Mouse (Mus musculus): ENCODE measurements around the gene Sorbs2.

Sorbs2 gene

GRCm38 (mm10) chr8:45579714-45580543 lies 72.3 kb downstream of the Sorbs2 start:
- DNase-seq, result no peak

- no peak for DNase-seq
Observed at GRCm38 (mm10) chr8:45580544-45580866, 72.9 kb downstream of the Sorbs2 start.

- no peak for DNase-seq
Observed at GRCm38 (mm10) chr8:45583856-45584255, 76.3 kb downstream of the Sorbs2 start.

- DNase-seq, result no peak
Observed at GRCm38 (mm10) chr8:45584390-45585052, 76.9 kb downstream of the Sorbs2 start.

GRCm38 (mm10) chr8:45585158-45585557 lies 77.6 kb downstream of the Sorbs2 start:
- no peak for DNase-seq

GRCm38 (mm10) chr8:45587011-45587410 lies 79.4 kb downstream of the Sorbs2 start:
- DNase-seq, result no peak

- DNase-seq, result peak; percentile 34
Observed at GRCm38 (mm10) chr8:45591888-45592287, 84.3 kb downstream of the Sorbs2 start.

GRCm38 (mm10) chr8:45593711-45594110 lies 86.1 kb downstream of the Sorbs2 start:
- DNase-seq, result no peak

GRCm38 (mm10) chr8:45595983-45596382 lies 88.4 kb downstream of the Sorbs2 start:
- DNase-seq, result no peak

- no peak for DNase-seq
Observed at GRCm38 (mm10) chr8:45596591-45596990, 89.0 kb downstream of the Sorbs2 start.

- no peak for DNase-seq
Observed at GRCm38 (mm10) chr8:45597631-45598420, 90.2 kb downstream of the Sorbs2 start.

GRCm38 (mm10) chr8:45598883-45599282 lies 91.3 kb downstream of the Sorbs2 start:
- no peak for DNase-seq

GRCm38 (mm10) chr8:45602019-45602418 lies 94.4 kb downstream of the Sorbs2 start:
- DNase-seq, result no peak

GRCm38 (mm10) chr8:45605419-45605818 lies 97.8 kb downstream of the Sorbs2 start:
- no peak for DNase-seq

- DNase-seq, result no peak
Observed at GRCm38 (mm10) chr8:45607012-45607411, 99.4 kb downstream of the Sorbs2 start.

- no peak for DNase-seq
Observed at GRCm38 (mm10) chr8:45608413-45608812, 100.8 kb downstream of the Sorbs2 start.

- DNase-seq, result peak; percentile 29
Observed at GRCm38 (mm10) chr8:45610426-45611215, 103.0 kb downstream of the Sorbs2 start.

GRCm38 (mm10) chr8:45611320-45611719 lies 103.7 kb downstream of the Sorbs2 start:
- DNase-seq, result no peak

GRCm38 (mm10) chr8:45614610-45615009 lies 107.0 kb downstream of the Sorbs2 start:
- DNase-seq, result peak; percentile 29

- DNase-seq, result no peak
Observed at GRCm38 (mm10) chr8:45615050-45615449, 107.5 kb downstream of the Sorbs2 start.

GRCm38 (mm10) chr8:45615551-45615950 lies 108.0 kb downstream of the Sorbs2 start:
- DNase-seq, result no peak

- peak; percentile 27 for DNase-seq
Observed at GRCm38 (mm10) chr8:45621576-45622178, 114.1 kb downstream of the Sorbs2 start.

Measured in kidney, adult 18-20 months (tissue).